Comparison of ENCODE assay signal across 22 mouse cellular contexts in the genomic region with DNA sequence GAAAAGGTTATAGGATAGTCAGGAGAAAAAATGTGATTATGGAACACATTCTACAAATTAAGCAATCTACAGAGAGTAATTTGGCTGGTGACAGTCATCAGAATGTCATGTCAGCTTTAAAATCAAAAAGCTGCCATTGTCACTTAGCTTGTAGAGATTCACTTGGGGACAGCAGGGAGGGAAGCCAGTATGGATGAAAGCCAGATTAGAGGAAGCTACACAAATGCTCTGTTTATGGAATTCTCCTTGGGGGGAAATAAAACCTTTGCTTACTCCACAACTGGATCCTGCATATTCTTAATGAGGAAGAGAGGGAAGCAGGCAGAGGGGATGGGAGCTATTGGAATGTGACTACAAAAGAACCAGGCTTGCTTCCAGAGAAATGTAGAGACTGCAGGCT.
"Had no signal": no experiment of that assay in that cellular context is flagged by ENCODE, and none has a peak within 500 bp of the region (broad histone marks: within the 10 kb centered on the region; RNA-seq: fewer than 3 reads in every experiment).

No protein-coding gene starts in this region.

- H3K27ac ChIP-seq: intestine, embryonic 15.5 days; kidney, embryonic 15.5 days; left cerebral cortex, adult 2 months; limb, embryonic 12.5 days; liver, embryonic 12.5 days; liver, embryonic 15.5 days; macrophage; midbrain, embryonic 15.5 days; neural tube, embryonic 13.5 days had no signal

- H3K4me3 ChIP-seq: intestine, embryonic 15.5 days; kidney, embryonic 15.5 days; left cerebral cortex, adult 2 months; limb, embryonic 12.5 days; liver, embryonic 12.5 days; liver, embryonic 15.5 days; midbrain, embryonic 15.5 days; myocyte; neural tube, embryonic 13.5 days had no signal

- H3K4me2 ChIP-seq: intestine, embryonic 15.5 days; kidney, embryonic 15.5 days; limb, embryonic 12.5 days; liver, embryonic 12.5 days; liver, embryonic 15.5 days; midbrain, embryonic 15.5 days; neural tube, embryonic 13.5 days had no signal

- H3K4me1 ChIP-seq: intestine, embryonic 15.5 days; kidney, embryonic 15.5 days; limb, embryonic 12.5 days; liver, embryonic 12.5 days; liver, embryonic 15.5 days; midbrain, embryonic 15.5 days; neural tube, embryonic 13.5 days had no signal

- H3K36me3 ChIP-seq: intestine, embryonic 15.5 days; kidney, embryonic 15.5 days; limb, embryonic 12.5 days; liver, embryonic 12.5 days; liver, embryonic 15.5 days; midbrain, embryonic 15.5 days; neural tube, embryonic 13.5 days had no signal

- H3K27me3 ChIP-seq: intestine, embryonic 15.5 days; kidney, embryonic 15.5 days; limb, embryonic 12.5 days; liver, embryonic 12.5 days; liver, embryonic 15.5 days; midbrain, embryonic 15.5 days; neural tube, embryonic 13.5 days had no signal

- ATAC-seq: intestine, embryonic 15.5 days; liver, embryonic 12.5 days; midbrain, embryonic 15.5 days had no signal

- H3K9ac ChIP-seq: intestine, embryonic 15.5 days; kidney, embryonic 15.5 days; limb, embryonic 12.5 days; liver, embryonic 12.5 days; liver, embryonic 15.5 days; midbrain, embryonic 15.5 days; neural tube, embryonic 13.5 days had no signal

- DNase-seq: kidney, adult 11 months; kidney, adult 8-10 months; kidney, postnatal 10 days; kidney, postnatal 36 days; layer of hippocampus, postnatal 36 days; liver; lung, adult 18-20 months; retina, postnatal 1 day; right cerebral cortex, postnatal 25 days; thymus, adult 2 months; thymus, postnatal 14 days; thymus, postnatal 4 days had no signal

- H3K9me3 ChIP-seq: intestine, embryonic 15.5 days; kidney, embryonic 15.5 days; limb, embryonic 12.5 days; liver, embryonic 12.5 days; liver, embryonic 15.5 days; midbrain, embryonic 15.5 days; neural tube, embryonic 13.5 days had no signal
